Mouse (Mus musculus) heart, adult 2 months (tissue): Measurements from ENCODE around the gene Galnt13. TPM values are rescaled to one million over a fixed set of nuclear protein-coding genes. Genes with fewer than 3 reads are reported as not detected.
"Not testable (repeated sequence)": the region's sequence is repeated elsewhere in the genome, so short reads cannot be mapped to it uniquely, and the experiment has no call there.

Source experiments
- DNase-seq, 2 experiments: peaks; one replicate each; pipeline ENCODE4 v3.0.0; 2021
- H3K27ac ChIP-seq: fragments of 200-600 bp; 2 replicates; pipeline ENCODE4 v1.8.1; 2022
- H3K27me3 ChIP-seq: fragments of 200-500 bp; 2 replicates; pipeline ENCODE4 v1.6.1; 2012; ENCODE audit warnings: mild to moderate bottlenecking, low read length, inconsistent platforms, mixed read lengths; ENCODE audit not compliant: control insufficient read depth, insufficient read depth
- H3K36me3 ChIP-seq: fragments of 200-500 bp; 2 replicates; pipeline ENCODE4 v1.6.1; 2012; ENCODE audit warnings: low read length, inconsistent platforms; ENCODE audit not compliant: control insufficient read depth, insufficient read depth
- H3K4me1 ChIP-seq: fragments of 200-500 bp; 2 replicates; pipeline ENCODE4 v1.6.1; 2011; ENCODE audit warnings: low read length; ENCODE audit not compliant: control insufficient read depth, insufficient read depth
- H3K4me3 ChIP-seq: fragments of 200-600 bp; 2 replicates; pipeline ENCODE4 v1.8.1; 2022
- H3K79me2 ChIP-seq: fragments of 200-500 bp; replicated peaks from 2 replicates; pipeline ENCODE4 v1.6.1; 2012; ENCODE audit warnings: mild to moderate bottlenecking, inconsistent platforms, low read length, moderate library complexity, mixed read lengths; ENCODE audit not compliant: control insufficient read depth, insufficient read depth
- H3K9ac ChIP-seq: fragments of 200-500 bp; 2 replicates; pipeline ENCODE4 v1.6.1; 2012; ENCODE audit warnings: low read depth, mild to moderate bottlenecking, control low read depth, inconsistent platforms, low read length, mixed read lengths
- CTCF ChIP-seq: fragments of 200-600 bp; IDR thresholded peaks from 2 replicates; pipeline ENCODE4 v1.8.1; 2022; ENCODE audit warnings: antibody characterized with exemption, mild to moderate bottlenecking, moderate library complexity
- EP300 ChIP-seq: fragments of 200-500 bp; IDR thresholded peaks from 2 replicates; pipeline ENCODE4 v1.6.1; 2011; ENCODE audit warnings: low read depth, low read length, control low read depth; ENCODE audit not compliant: insufficient read depth
- POLR2A ChIP-seq: fragments of 200-500 bp; IDR thresholded peaks from 2 replicates; pipeline ENCODE4 v1.6.1; 2011; ENCODE audit warnings: mild to moderate bottlenecking, low read depth, low read length, control low read depth; ENCODE audit not compliant: insufficient read depth
- WGBS: fragments of 180-500 bp; shearing (Covaris S2); methylation state at CpG from one replicate; pipeline ENCODE4 v1.1.7; 2018; 5-methylcytosine and 5-hydroxymethylcytosine counted together
- intact Hi-C: fragments of 180-260 bp; cut with DNase I; formaldehyde crosslinking; loops from one replicate; pipeline ENCODE4 v1.15.1; 2025
- polyA plus RNA-seq: library from polyadenylated mRNA; depleted of rRNA; stranded (reverse); fragments of >200 nt; gene quantifications from 2 replicates; pipeline ENCODE4 v1.2.3, GENCODE M21; 2012
- total RNA-seq, 2 experiments: library from RNA; stranded (reverse); gene quantifications; 2 replicates each; pipeline ENCODE4 v1.2.3; 2021

The Galnt13 gene
- total and polyA plus RNA-seq, 3 experiments = not detected

- H3K27ac ChIP-seq = no peak overlapping the region
- DNase-seq = no peak
Measured at GRCm38 (mm10) chr2:54567186-54567585, 131.1 kb downstream of the Galnt13 start.

GRCm38 (mm10) chr2:54567632-54568031 is 131.5 kb downstream of the Galnt13 start:
- Histone ChIP-seq H3K27me3 (no peaks in the 10 kb centered on the region), H3K79me2 (no peaks in the 10 kb centered on the region), H3K27ac (no peak overlapping the region), H3K36me3 (no peaks in the 10 kb centered on the region), H3K9ac (no peak overlapping the region), H3K4me1 (no peaks in the 10 kb centered on the region), H3K4me3 (no peak overlapping the region)
- TF ChIP-seq POLR2A (no peak), CTCF (no peak)
- 77% methylated on average over 9 of the region's 9 CpGs for WGBS
- intact Hi-C loops = no loop called here
- no peak for DNase-seq

More at GRCm38 (mm10) chr2:54567186-54567585, 131.1 kb downstream of the Galnt13 start:
- no peaks in the 10 kb centered on the region for H3K27me3 ChIP-seq
- TF ChIP-seq CTCF (no peak), POLR2A (no peak), EP300 (no peak)
- intact Hi-C loops = no loop called here
- H3K4me1 ChIP-seq = no peaks in the 10 kb centered on the region
- no peaks in the 10 kb centered on the region for H3K36me3 ChIP-seq
- 49% methylated on average over 2 of the region's 2 CpGs for WGBS
- no peaks in the 10 kb centered on the region for H3K79me2 ChIP-seq
- H3K9ac ChIP-seq = no peak overlapping the region
- no peak overlapping the region for H3K4me3 ChIP-seq

- intact Hi-C loops, H3K27ac ChIP-seq, DNase-seq: not testable (repeated sequence)
Measured at GRCm38 (mm10) chr2:54713817-54714216, 277.7 kb downstream of the Galnt13 start.

GRCm38 (mm10) chr2:54751232-54751631 is 315.1 kb downstream of the Galnt13 start:
- TF ChIP-seq POLR2A (no peak), EP300 (no peak), CTCF (no peak)
- intact Hi-C loops = no loop called here
- Histone ChIP-seq H3K36me3 (no peaks in the 10 kb centered on the region), H3K27ac (no peak overlapping the region), H3K4me3 (no peak overlapping the region), H3K79me2 (no peaks in the 10 kb centered on the region), H3K27me3 (no peaks in the 10 kb centered on the region), H3K4me1 (no peaks in the 10 kb centered on the region), H3K9ac (no peak overlapping the region)
- WGBS = 74% methylated on average over 2 of the region's 2 CpGs
- no peak for DNase-seq

More at GRCm38 (mm10) chr2:54713817-54714216, 277.7 kb downstream of the Galnt13 start:
- not testable (repeated sequence) for H3K4me3 ChIP-seq, H3K36me3 ChIP-seq, H3K9ac ChIP-seq, H3K79me2 ChIP-seq, H3K4me1 ChIP-seq, H3K27me3 ChIP-seq
- no CpG with 5 or more reads among the region's 5 CpGs for WGBS

- intact Hi-C loops = no loop called here
Measured at GRCm38 (mm10) chr2:54759781-54760180, 323.7 kb downstream of the Galnt13 start.

GRCm38 (mm10) chr2:54778790-54779273 is 342.7 kb downstream of the Galnt13 start:
- Histone ChIP-seq H3K27me3 (no peaks in the 10 kb centered on the region), H3K4me3 (no peak overlapping the region), H3K4me1 (no peaks in the 10 kb centered on the region), H3K27ac (no peak overlapping the region), H3K36me3 (no peaks in the 10 kb centered on the region), H3K9ac (no peak overlapping the region), H3K79me2 (no peaks in the 10 kb centered on the region)
- DNase-seq = no peak
- 73% methylated on average over 2 of the region's 2 CpGs for WGBS
- intact Hi-C loops = no loop called here
- no peak for TF ChIP-seq EP300
- no peak for TF ChIP-seq POLR2A
- no peak for TF ChIP-seq CTCF

More at GRCm38 (mm10) chr2:54759781-54760180, 323.7 kb downstream of the Galnt13 start:
- TF ChIP-seq CTCF (no peak), EP300 (no peak), POLR2A (no peak)
- no peak overlapping the region for H3K9ac ChIP-seq
- no peak overlapping the region for H3K27ac ChIP-seq
- H3K79me2 ChIP-seq = no peaks in the 10 kb centered on the region
- H3K4me3 ChIP-seq = no peak overlapping the region
- no peaks in the 10 kb centered on the region for H3K36me3 ChIP-seq
- no peaks in the 10 kb centered on the region for H3K27me3 ChIP-seq
- DNase-seq = no peak
- 29% methylated on average over 4 of the region's 4 CpGs for WGBS
- no peaks in the 10 kb centered on the region for H3K4me1 ChIP-seq
